Mouse (Mus musculus) CH12.LX (cell line): Measurements from ENCODE around the gene 2010300C02Rik.

Source experiments
- BHLHE40 ChIP-seq: IDR thresholded peaks from 2 replicates; pipeline ENCODE4 v1.6.1; 2011; ENCODE audit warnings: mild to moderate bottlenecking, low read depth, low read length, improper control_type of control experiment
- CHD1 ChIP-seq: IDR thresholded peaks from 2 replicates; pipeline ENCODE4 v1.6.1; 2012; ENCODE audit warnings: low read depth, low read length, improper control_type of control experiment, inconsistent platforms
- CHD2 ChIP-seq: IDR thresholded peaks from 2 replicates; pipeline ENCODE4 v1.6.1; 2011; ENCODE audit warnings: low read length, improper control_type of control experiment
- CTCF ChIP-seq, 2 experiments: IDR thresholded peaks in 1 of 2; conservative IDR thresholded peaks in 1 of 2; 2 replicates each; pipeline ENCODE4 v1.5.1; 2011 to 2012; ENCODE audit warnings: low read depth in 2 of 2, low read length in 2 of 2, improper control_type of control experiment in 1 of 2, inconsistent platforms in 1 of 2, mild to moderate bottlenecking in 1 of 2, moderate library complexity in 1 of 2
- ETS1 ChIP-seq: conservative IDR thresholded peaks from 2 replicates; pipeline ENCODE4 v1.6.1; 2012; ENCODE audit warnings: low read depth, mild to moderate bottlenecking, inconsistent platforms, low read length, improper control_type of control experiment, moderate library complexity
- HCFC1 ChIP-seq: IDR thresholded peaks from 2 replicates; pipeline ENCODE4 v1.6.1; 2012; ENCODE audit warnings: low read depth, mild to moderate bottlenecking, inconsistent platforms, low read length, improper control_type of control experiment
- IRF4 ChIP-seq: IDR thresholded peaks from 2 replicates; pipeline ENCODE4 v1.6.1; 2014; ENCODE audit warnings: low read depth, mild to moderate bottlenecking, inconsistent platforms, low read length, improper control_type of control experiment
- MAFK ChIP-seq: IDR thresholded peaks from 2 replicates; pipeline ENCODE4 v1.6.1; 2011; ENCODE audit warnings: low read length, improper control_type of control experiment; ENCODE audit not compliant: insufficient replicate concordance
- MAZ ChIP-seq: IDR thresholded peaks from 2 replicates; pipeline ENCODE4 v1.6.1; 2012; ENCODE audit warnings: low read depth, mild to moderate bottlenecking, inconsistent platforms, low read length, improper control_type of control experiment, moderate library complexity
- POLR2A ChIP-seq: IDR thresholded peaks from 2 replicates; pipeline ENCODE4 v1.6.1; 2011; ENCODE audit warnings: low read depth, mild to moderate bottlenecking, improper control_type of control experiment, low read length
- USF1 ChIP-seq: IDR thresholded peaks from 2 replicates; pipeline ENCODE4 v1.6.1; 2014; ENCODE audit warnings: low read depth, mild to moderate bottlenecking, inconsistent platforms, low read length, improper control_type of control experiment
- ZMIZ1 ChIP-seq: IDR thresholded peaks from 2 replicates; pipeline ENCODE4 v1.6.1; 2012; ENCODE audit warnings: low read depth, mild to moderate bottlenecking, inconsistent platforms, low read length, improper control_type of control experiment

- TF ChIP-seq CTCF (conservative IDR thresholded peaks at IDR 0.05 in 1 of 2, IDR thresholded peaks at IDR 0.05 in 1 of 2; ENCODE audit: low read depth in 2 of 2, low read length in 2 of 2), result no peak
- no peak for TF ChIP-seq ZMIZ1
- TF ChIP-seq POLR2A, result no peak
- no peak for TF ChIP-seq ETS1
- no peak for TF ChIP-seq IRF4
- TF ChIP-seq BHLHE40, result no peak
- no peak for TF ChIP-seq CHD2
- no peak for TF ChIP-seq CHD1
- no peak for TF ChIP-seq MAZ
- no peak for TF ChIP-seq HCFC1
- no peak for TF ChIP-seq MAFK
- TF ChIP-seq USF1, result no peak
Observed at GRCm38 (mm10) chr1:37725880-37726279, 6.0 kb upstream of the 2010300C02Rik start.
